In the genomic region with DNA sequence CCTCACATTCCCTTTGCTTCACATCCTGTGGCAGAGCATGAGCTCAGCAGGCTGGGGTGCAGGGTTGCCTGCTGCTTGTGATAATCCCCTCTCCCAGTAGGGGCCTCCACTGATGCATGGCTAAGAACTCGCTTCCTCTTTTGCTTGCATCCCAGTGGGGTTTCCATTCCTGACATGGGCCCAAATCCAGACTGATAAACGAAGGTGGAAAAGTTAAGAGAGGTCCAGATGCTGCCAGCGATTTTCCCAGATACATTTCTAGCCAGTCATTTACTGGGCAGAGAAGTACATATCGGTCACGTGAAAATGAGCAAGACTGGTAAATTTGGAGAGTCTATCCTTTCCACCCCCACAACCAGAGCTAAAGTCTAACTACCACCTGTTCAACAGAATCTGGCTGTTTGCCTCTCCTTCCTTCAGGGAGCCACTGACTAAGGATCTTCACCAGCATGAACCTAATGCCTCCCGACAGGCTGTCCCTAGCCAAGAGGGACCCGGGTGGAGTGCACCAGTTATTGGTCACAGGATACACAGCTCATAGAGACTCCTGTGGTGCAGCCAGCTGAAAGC, we compare ENCODE assay signal across 8 mouse cellular contexts.
DNase-seq lines count a peak whose midpoint lies in the region; ATAC-seq and TF ChIP-seq lines count a peak whose summit lies in the region.

No protein-coding gene starts in this region.

- no peaks in the 10 kb centered on the region for H3K36me3 ChIP-seq in forebrain, embryonic 15.5 days

- no peak overlapping the region for H3K4me3 ChIP-seq in gastrocnemius, adult 2 months
- H3K4me3 ChIP-seq in forebrain, embryonic 15.5 days: no peak overlapping the region

- H3K27ac ChIP-seq in gastrocnemius, adult 2 months: no peak overlapping the region
- no peak overlapping the region for H3K27ac ChIP-seq in forebrain, embryonic 15.5 days (replicated peaks)

- H3K9me3 ChIP-seq in forebrain, embryonic 15.5 days: no peaks in the 10 kb centered on the region

- no peaks in the 10 kb centered on the region for H3K27me3 ChIP-seq in forebrain, embryonic 15.5 days

- H3K4me2 ChIP-seq in forebrain, embryonic 15.5 days (replicated peaks): no peak overlapping the region

- intact Hi-C loops in gastrocnemius, adult 2 months (cut with DNase I): no loop called here
- intact Hi-C loops in gastrocnemius, postnatal 36 days (cut with DNase I): no loop called here

- ATAC-seq in forebrain, embryonic 15.5 days (replicated peaks): peak; percentile 70; the same call in 1 of the 2 replicates
- ATAC-seq in erythroid progenitor cell, adult 5-6 weeks (replicated peaks; ENCODE audit: low FRiP score, poor library complexity, severe bottlenecking): no peak

- H3K9ac ChIP-seq in forebrain, embryonic 15.5 days (replicated peaks): no peak overlapping the region

- peak; percentile 39 for TF ChIP-seq CTCF in gastrocnemius, adult 2 months (IDR thresholded peaks at IDR 0.05)

- peak; percentile 21 for DNase-seq in gastrocnemius, adult 2 months
- DNase-seq in gastrocnemius, postnatal 36 days: no peak
- peak; percentile 39 for DNase-seq in 416B (ENCODE audit: low read depth)
- peak; percentile 98 for DNase-seq in cerebellum, adult 11-12 months
- peak; percentile 15 for DNase-seq in layer of hippocampus, adult 9-10 months (ENCODE audit: low spot score)
- peak; percentile 48 for DNase-seq in mesoderm, embryonic 11.5 days (ENCODE audit: low read depth, low spot score)

- WGBS in forebrain, embryonic 15.5 days: 20% methylated on average over 7 of the region's 7 CpGs

- no peaks in the 10 kb centered on the region for H3K4me1 ChIP-seq in forebrain, embryonic 15.5 days

Comparison
In these comparisons a context has a peak if more than half of its experiments do, and no peak if none do; other contexts are left out.
1. DNase-seq: peak in gastrocnemius, adult 2 months (single experiment), 416B (single experiment), cerebellum, adult 11-12 months (single experiment), layer of hippocampus, adult 9-10 months (single experiment) and mesoderm, embryonic 11.5 days (single experiment); none in gastrocnemius, postnatal 36 days (0 of 2).